Mouse (Mus musculus) stomach, embryonic 15.5 days (tissue): ENCODE measurements around the gene Sox6. TPM values are rescaled to one million over a fixed set of nuclear protein-coding genes. Genes with fewer than 3 reads are reported as not detected.

Experiments
- ATAC-seq: fragments of 200-750 bp; cut with Nextera tagmentation; 2 replicates; pipeline ENCODE4 v1.8.0; 2017; ENCODE audit warnings: low read depth, moderate number of reproducible peaks, moderate TSS enrichment; ENCODE audit not compliant: insufficient read depth, low FRiP score
- H3K27ac ChIP-seq: fragments of 300-500 bp; sonication (generic); 2 replicates; pipeline ENCODE4 v1.5.1; 2015; ENCODE audit warnings: mild to moderate bottlenecking, inconsistent platforms
- H3K27me3 ChIP-seq: fragments of 300-500 bp; sonication (generic); replicated peaks from 2 replicates; pipeline ENCODE4 v1.6.1; 2015; ENCODE audit warnings: inconsistent platforms
- H3K36me3 ChIP-seq: fragments of 300-500 bp; sonication (generic); 2 replicates; pipeline ENCODE4 v1.6.1; 2015; ENCODE audit warnings: inconsistent platforms
- H3K4me1 ChIP-seq: fragments of 300-500 bp; sonication (generic); 2 replicates; pipeline ENCODE4 v1.6.1; 2015; ENCODE audit warnings: inconsistent platforms
- H3K4me2 ChIP-seq: fragments of 300-500 bp; sonication (generic); 2 replicates; pipeline ENCODE4 v1.6.1; 2015; ENCODE audit warnings: mild to moderate bottlenecking, inconsistent platforms
- H3K4me3 ChIP-seq: fragments of 300-500 bp; sonication (generic); replicated peaks from 2 replicates; pipeline ENCODE4 v1.5.1; 2015; ENCODE audit warnings: inconsistent platforms
- H3K9ac ChIP-seq: fragments of 300-500 bp; sonication (generic); 2 replicates; pipeline ENCODE4 v1.6.1; 2015; ENCODE audit warnings: inconsistent platforms
- H3K9me3 ChIP-seq: fragments of 300-500 bp; sonication (generic); 2 replicates; pipeline ENCODE4 v1.6.1; 2016; ENCODE audit warnings: inconsistent platforms
- WGBS: fragments of 180-500 bp; shearing (Covaris S2); methylation state at CpG from one replicate; pipeline ENCODE4 v1.1.7; 2015; 5-methylcytosine and 5-hydroxymethylcytosine counted together
- polyA plus RNA-seq: library from polyadenylated mRNA; unstranded; fragments of >200 nt; fragmentation: Nextera tagmentation; extraction: Ambion mirVana; gene quantifications from 2 replicates; pipeline ENCODE4 v1.2.1, GENCODE M21; 2015

Gene Sox6
- polyA plus RNA-seq, 1 experiment from 2014 or later = 42.4 TPM

GRCm38 (mm10) chr7:115564359-115565059 is 474.1 kb downstream of the Sox6 start:
- H3K4me3 ChIP-seq = no peak overlapping the region
- no peak overlapping the region for H3K4me2 ChIP-seq
- H3K4me1 ChIP-seq = peaks cover 6% of the 10 kb centered on the region; the same call in 1 of the 2 replicates
- 30% methylated on average over 6 of the region's 6 CpGs for WGBS
- no peak overlapping the region for H3K27ac ChIP-seq
- no peaks in the 10 kb centered on the region for H3K9me3 ChIP-seq
- H3K27me3 ChIP-seq = no peaks in the 10 kb centered on the region
- H3K9ac ChIP-seq = no peak overlapping the region
- H3K36me3 ChIP-seq = no peaks in the 10 kb centered on the region
- 0 out of 2 replicates have a peak, but pooled peaks have one; percentile 39 for ATAC-seq

GRCm38 (mm10) chr7:115556677-115557076 is 481.9 kb downstream of the Sox6 start:
- H3K4me1 ChIP-seq = no peaks in the 10 kb centered on the region
- H3K9me3 ChIP-seq = no peaks in the 10 kb centered on the region
- H3K36me3 ChIP-seq = no peaks in the 10 kb centered on the region
- H3K4me2 ChIP-seq = no peak overlapping the region
- no peak for ATAC-seq
- no peak overlapping the region for H3K4me3 ChIP-seq
- no peaks in the 10 kb centered on the region for H3K27me3 ChIP-seq
- H3K9ac ChIP-seq = no peak overlapping the region
- no peak overlapping the region for H3K27ac ChIP-seq
- 63% methylated on average over 3 of the region's 3 CpGs for WGBS

- H3K27ac ChIP-seq = no peak overlapping the region
- H3K9ac ChIP-seq = no peak overlapping the region
- H3K9me3 ChIP-seq = no peaks in the 10 kb centered on the region
- ATAC-seq = peak; percentile 63; the same call in 1 of the 2 replicates
- no peak overlapping the region for H3K4me2 ChIP-seq
- no peaks in the 10 kb centered on the region for H3K36me3 ChIP-seq
- no peak overlapping the region for H3K4me3 ChIP-seq
- WGBS = 68% methylated on average over 7 of the region's 7 CpGs
- H3K27me3 ChIP-seq = no peaks in the 10 kb centered on the region
- no peaks in the 10 kb centered on the region for H3K4me1 ChIP-seq
Measured at GRCm38 (mm10) chr7:115550197-115550804, 488.3 kb downstream of the Sox6 start.

GRCm38 (mm10) chr7:115549670-115550069 is 488.9 kb downstream of the Sox6 start:
- 77% methylated on average over 4 of the region's 4 CpGs for WGBS
- ATAC-seq = no peak
- H3K4me1 ChIP-seq = no peaks in the 10 kb centered on the region
- H3K27me3 ChIP-seq = no peaks in the 10 kb centered on the region
- H3K4me2 ChIP-seq = no peak overlapping the region
- no peak overlapping the region for H3K4me3 ChIP-seq
- H3K27ac ChIP-seq = no peak overlapping the region
- H3K9me3 ChIP-seq = no peaks in the 10 kb centered on the region
- no peaks in the 10 kb centered on the region for H3K36me3 ChIP-seq
- no peak overlapping the region for H3K9ac ChIP-seq

- no peak for ATAC-seq
- H3K9me3 ChIP-seq = no peaks in the 10 kb centered on the region
- no peak overlapping the region for H3K4me3 ChIP-seq
- no peaks in the 10 kb centered on the region for H3K27me3 ChIP-seq
- H3K27ac ChIP-seq = no peak overlapping the region
- H3K9ac ChIP-seq = no peak overlapping the region
- no peaks in the 10 kb centered on the region for H3K4me1 ChIP-seq
- no peak overlapping the region for H3K4me2 ChIP-seq
- no peaks in the 10 kb centered on the region for H3K36me3 ChIP-seq
- 85% methylated on average over 4 of the region's 4 CpGs for WGBS
Measured at GRCm38 (mm10) chr7:115545585-115546374, 492.8 kb downstream of the Sox6 start.

GRCm38 (mm10) chr7:115543596-115543995 is 495.0 kb downstream of the Sox6 start:
- no peaks in the 10 kb centered on the region for H3K4me1 ChIP-seq
- 78% methylated on average over 4 of the region's 4 CpGs for WGBS
- no peaks in the 10 kb centered on the region for H3K27me3 ChIP-seq
- no peak overlapping the region for H3K27ac ChIP-seq
- no peaks in the 10 kb centered on the region for H3K9me3 ChIP-seq
- H3K4me3 ChIP-seq = no peak overlapping the region
- H3K36me3 ChIP-seq = no peaks in the 10 kb centered on the region
- H3K4me2 ChIP-seq = no peak overlapping the region
- no peak for ATAC-seq
- H3K9ac ChIP-seq = no peak overlapping the region

- no peak overlapping the region for H3K27ac ChIP-seq
- ATAC-seq = no peak
- H3K4me2 ChIP-seq = no peak overlapping the region
- 36% methylated on average over 2 of the region's 2 CpGs for WGBS
- H3K9ac ChIP-seq = no peak overlapping the region
- no peaks in the 10 kb centered on the region for H3K27me3 ChIP-seq
- no peaks in the 10 kb centered on the region for H3K9me3 ChIP-seq
- no peaks in the 10 kb centered on the region for H3K4me1 ChIP-seq
- no peaks in the 10 kb centered on the region for H3K36me3 ChIP-seq
- H3K4me3 ChIP-seq = no peak overlapping the region
Measured at GRCm38 (mm10) chr7:115540261-115540660, 498.3 kb downstream of the Sox6 start.

- 64% methylated on average over 9 of the region's 9 CpGs for WGBS
- no peak overlapping the region for H3K27ac ChIP-seq
Measured at GRCm38 (mm10) chr7:115539003-115539402, 499.6 kb downstream of the Sox6 start.

GRCm38 (mm10) chr7:115537636-115538035 is 501.0 kb downstream of the Sox6 start:
- Histone ChIP-seq H3K4me1 (no peaks in the 10 kb centered on the region), H3K4me2 (no peak overlapping the region), H3K9ac (no peak overlapping the region), H3K4me3 (no peak overlapping the region), H3K27me3 (no peaks in the 10 kb centered on the region), H3K36me3 (no peaks in the 10 kb centered on the region), H3K9me3 (no peaks in the 10 kb centered on the region), H3K27ac (no peak overlapping the region)
- 89% methylated on average over 3 of the region's 3 CpGs for WGBS
- no peak for ATAC-seq

More at GRCm38 (mm10) chr7:115539003-115539402, 499.6 kb downstream of the Sox6 start:
- Histone ChIP-seq H3K27me3 (no peaks in the 10 kb centered on the region), H3K36me3 (no peaks in the 10 kb centered on the region), H3K4me2 (no peak overlapping the region), H3K9ac (no peak overlapping the region), H3K9me3 (no peaks in the 10 kb centered on the region), H3K4me3 (no peak overlapping the region), H3K4me1 (no peaks in the 10 kb centered on the region)
- no peak for ATAC-seq

- no peak overlapping the region for H3K9ac ChIP-seq
- 68% methylated on average over 3 of the region's 3 CpGs for WGBS
- H3K36me3 ChIP-seq = no peaks in the 10 kb centered on the region
- no peak overlapping the region for H3K4me2 ChIP-seq
- H3K9me3 ChIP-seq = no peaks in the 10 kb centered on the region
- H3K27me3 ChIP-seq = no peaks in the 10 kb centered on the region
- H3K4me3 ChIP-seq = no peak overlapping the region
- no peaks in the 10 kb centered on the region for H3K4me1 ChIP-seq
- no peak overlapping the region for H3K27ac ChIP-seq
- no peak for ATAC-seq
Measured at GRCm38 (mm10) chr7:115536521-115536920, 502.1 kb downstream of the Sox6 start.

GRCm38 (mm10) chr7:115531875-115532274 is 506.7 kb downstream of the Sox6 start:
- ATAC-seq = no peak
- Histone ChIP-seq H3K4me1 (no peaks in the 10 kb centered on the region), H3K4me3 (no peak overlapping the region), H3K36me3 (no peaks in the 10 kb centered on the region), H3K27ac (no peak overlapping the region), H3K4me2 (no peak overlapping the region), H3K27me3 (no peaks in the 10 kb centered on the region), H3K9ac (no peak overlapping the region), H3K9me3 (no peaks in the 10 kb centered on the region)
- 40% methylated on average over 1 of the region's 1 CpGs for WGBS

GRCm38 (mm10) chr7:115531217-115531616 is 507.4 kb downstream of the Sox6 start:
- H3K27ac ChIP-seq = no peak overlapping the region

More at GRCm38 (mm10) chr7:115531217-115531616, 507.4 kb downstream of the Sox6 start:
- Histone ChIP-seq H3K9me3 (no peaks in the 10 kb centered on the region), H3K36me3 (no peaks in the 10 kb centered on the region), H3K9ac (no peak overlapping the region), H3K4me3 (no peak overlapping the region), H3K4me2 (no peak overlapping the region), H3K27me3 (no peaks in the 10 kb centered on the region), H3K4me1 (no peaks in the 10 kb centered on the region)
- WGBS = 49% methylated on average over 2 of the region's 2 CpGs
- no peak for ATAC-seq
